Mouse (Mus musculus): ENCODE measurements around the gene Bola3. TPM values are rescaled to one million over a fixed set of nuclear protein-coding genes. Genes with fewer than 3 reads are reported as not detected.
"Not testable (repeated sequence)": the region's sequence is repeated elsewhere in the genome, so short reads cannot be mapped to it uniquely, and the experiment has no call there.

Bola3 gene
- polyA plus RNA-seq, 1 experiment from 2014 or later, result 117 TPM

DNA sequence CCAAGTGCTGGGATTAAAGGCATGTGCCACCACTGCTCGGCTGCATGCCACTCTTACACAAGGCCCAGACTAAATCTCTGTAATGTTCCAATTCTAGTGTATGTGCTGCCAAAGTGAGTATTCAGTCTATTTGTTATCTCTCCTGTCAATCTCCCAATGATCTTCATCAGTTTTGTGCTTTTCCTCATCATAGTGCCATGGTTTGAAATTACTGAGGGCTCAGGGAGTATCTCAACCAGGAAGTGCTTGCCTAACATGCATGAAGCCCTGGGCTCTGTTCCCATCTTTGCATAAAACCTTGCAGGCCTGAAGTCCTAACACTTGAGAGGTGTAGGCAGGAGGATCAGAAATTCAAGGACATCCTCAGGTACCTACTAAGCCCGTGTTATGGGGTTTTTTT is 26.2 kb upstream of the Bola3 start:
- H3K4me2 ChIP-seq (replicated peaks), result no peak overlapping the region
- H3K9ac ChIP-seq, result no peak overlapping the region
- H3K27me3 ChIP-seq, result no peaks in the 10 kb centered on the region
- no peak overlapping the region for H3K27ac ChIP-seq
- WGBS, result 63% methylated on average over 2 of the region's 2 CpGs
- ATAC-seq (ENCODE audit: low FRiP score, low read depth), result no peak
- H3K36me3 ChIP-seq, result no peaks in the 10 kb centered on the region
- no peak overlapping the region for H3K4me3 ChIP-seq
- no peaks in the 10 kb centered on the region for H3K9me3 ChIP-seq
- H3K4me1 ChIP-seq, result peaks cover 11% of the 10 kb centered on the region

- WGBS, result 66% methylated on average over 8 of the region's 8 CpGs
- peaks cover 12% of the 10 kb centered on the region for H3K4me1 ChIP-seq
- H3K27ac ChIP-seq, result no peak overlapping the region
- H3K36me3 ChIP-seq, result peaks cover under 1% of the 10 kb centered on the region; the same call in 1 of the 2 replicates
- H3K9me3 ChIP-seq, result no peaks in the 10 kb centered on the region
- no peak overlapping the region for H3K4me2 ChIP-seq (replicated peaks)
- no peak overlapping the region for H3K9ac ChIP-seq
- H3K27me3 ChIP-seq, result no peaks in the 10 kb centered on the region
- no peak overlapping the region for H3K4me3 ChIP-seq
- ATAC-seq (ENCODE audit: low FRiP score, low read depth), result no peak
Measured at GRCm38 (mm10) chr6:83323652-83324419, 25.1 kb upstream of the Bola3 start.

GRCm38 (mm10) chr6:83325525-83326393 is 23.2 kb upstream of the Bola3 start, which contains the start of the genes Mthfd2 and Mob1a:
Mthfd2 (minus strand) TSS chr6:83325908.
Mob1a (plus strand) TSS chr6:83326016.
- peak; percentile 98 for ATAC-seq (ENCODE audit: low FRiP score, low read depth)
- Histone ChIP-seq H3K9me3 (no peaks in the 10 kb centered on the region), H3K4me1 (peaks cover 12% of the 10 kb centered on the region), H3K4me2 (replicated peaks) (peak within 1 kb of the TSS; percentile 74), H3K9ac (peak within 1 kb of the TSS; percentile 77), H3K27ac (peak within 1 kb of the TSS; percentile 90), H3K4me3 (peak within 1 kb of the TSS; percentile 58), H3K36me3 (peaks cover 14% of the 10 kb centered on the region), H3K27me3 (no peaks in the 10 kb centered on the region)
- 2% methylated on average over 48 of the region's 65 CpGs for WGBS

DNA sequence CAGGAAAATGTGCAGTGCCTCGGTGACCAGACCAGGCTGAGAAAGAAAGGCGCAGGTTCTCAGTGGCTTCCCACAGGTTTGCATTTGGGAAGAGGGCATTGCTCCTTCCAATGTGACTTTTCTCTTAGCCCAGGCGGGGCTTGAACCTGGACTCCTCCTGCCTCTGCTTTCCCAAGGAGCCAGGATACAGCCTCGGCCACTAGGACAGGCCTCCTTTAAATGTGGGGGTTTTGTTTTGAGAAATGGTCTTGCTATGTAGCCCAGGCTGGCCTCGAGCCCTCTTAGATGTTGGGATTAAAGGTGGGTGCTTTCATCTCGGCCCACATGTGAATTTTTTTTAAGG is 22.6 kb upstream of the Bola3 start:
- Histone ChIP-seq H3K36me3 (peaks cover 20% of the 10 kb centered on the region), H3K4me2 (replicated peaks) (peak overlapping the region; percentile 74), H3K4me3 (peak overlapping the region; percentile 58), H3K27me3 (no peaks in the 10 kb centered on the region), H3K27ac (peak overlapping the region; percentile 90; the same call in 1 of the 2 replicates), H3K9ac (peak overlapping the region; percentile 77), H3K4me1 (peaks cover 12% of the 10 kb centered on the region), H3K9me3 (no peaks in the 10 kb centered on the region)
- 10% methylated on average over 6 of the region's 6 CpGs for WGBS
- ATAC-seq (ENCODE audit: low FRiP score, low read depth), result no peak; the same call in 1 of the 2 replicates

DNA sequence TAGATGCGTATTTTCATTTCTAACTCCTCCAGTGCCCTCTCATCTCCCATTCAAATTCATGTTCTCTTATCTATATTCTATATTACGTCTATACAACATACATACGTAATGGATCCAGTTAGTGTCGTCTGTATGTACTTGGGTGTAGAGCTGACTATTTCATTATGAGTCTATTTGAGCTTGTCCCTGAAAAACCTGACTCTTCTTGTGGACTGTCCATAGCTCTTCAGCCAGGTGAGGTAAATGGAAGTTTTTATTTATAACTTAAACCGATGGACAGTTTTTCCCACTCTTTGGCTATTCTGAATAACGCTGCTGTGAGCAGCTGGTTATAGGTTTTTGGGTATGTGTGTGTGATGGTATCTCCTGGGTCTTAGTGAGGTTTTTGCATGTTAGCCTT is 22.2 kb upstream of the Bola3 start:
- no peaks in the 10 kb centered on the region for H3K9me3 ChIP-seq
- H3K27ac ChIP-seq, result no peak overlapping the region
- H3K36me3 ChIP-seq, result peaks cover 24% of the 10 kb centered on the region
- ATAC-seq (ENCODE audit: low FRiP score, low read depth), result no peak
- no peaks in the 10 kb centered on the region for H3K27me3 ChIP-seq
- H3K4me3 ChIP-seq, result peak overlapping the region; percentile 58
- peaks cover 12% of the 10 kb centered on the region for H3K4me1 ChIP-seq
- H3K4me2 ChIP-seq (replicated peaks), result peak overlapping the region; percentile 74
- H3K9ac ChIP-seq, result peak overlapping the region; percentile 77
- WGBS, result 69% methylated on average over 6 of the region's 6 CpGs

GRCm38 (mm10) chr6:83327591-83328190 is 21.3 kb upstream of the Bola3 start:
- Histone ChIP-seq H3K9ac (no peak overlapping the region), H3K4me3 (no peak overlapping the region), H3K4me2 (replicated peaks) (peak overlapping the region; percentile 74; the same call in 1 of the 2 replicates), H3K27ac (no peak overlapping the region), H3K27me3 (no peaks in the 10 kb centered on the region), H3K4me1 (peaks cover 12% of the 10 kb centered on the region), H3K36me3 (peaks cover 32% of the 10 kb centered on the region), H3K9me3 (no peaks in the 10 kb centered on the region)
- no peak for ATAC-seq (ENCODE audit: low FRiP score, low read depth)
- 89% methylated on average over 3 of the region's 3 CpGs for whole genome bisulfite sequencing

DNA sequence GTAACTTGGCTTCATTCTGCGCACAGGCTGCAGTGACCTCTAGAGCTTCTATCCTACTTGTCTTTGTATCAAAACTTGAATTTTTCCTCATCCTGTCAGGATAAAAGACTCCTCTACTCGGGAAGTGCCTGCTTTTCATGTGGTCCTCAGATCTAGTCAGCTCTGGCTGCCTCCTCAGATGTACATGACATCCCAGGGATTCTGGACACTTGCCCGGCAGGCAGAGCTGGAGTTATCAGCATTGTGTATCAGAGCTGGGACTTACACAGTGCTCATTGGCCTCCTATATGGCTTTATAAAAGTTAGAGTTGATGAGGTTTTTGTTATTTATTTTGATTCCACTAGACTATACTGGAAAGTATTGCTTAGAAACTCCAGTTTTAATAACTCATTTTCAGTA is 7.6 kb upstream of the Bola3 start:
- H3K36me3 ChIP-seq, result peaks cover 58% of the 10 kb centered on the region
- WGBS, result 80% methylated on average over 3 of the region's 3 CpGs
- H3K27ac ChIP-seq, result no peak overlapping the region
- no peaks in the 10 kb centered on the region for H3K27me3 ChIP-seq
- no peak overlapping the region for H3K4me3 ChIP-seq
- H3K4me2 ChIP-seq (replicated peaks), result no peak overlapping the region
- no peak overlapping the region for H3K9ac ChIP-seq
- no peak for ATAC-seq (ENCODE audit: low FRiP score, low read depth)
- no peaks in the 10 kb centered on the region for H3K9me3 ChIP-seq
- H3K4me1 ChIP-seq, result no peaks in the 10 kb centered on the region

GRCm38 (mm10) chr6:83342957-83343356 is 6.0 kb upstream of the Bola3 start:
- Histone ChIP-seq H3K4me1 (no peaks in the 10 kb centered on the region), H3K36me3 (peaks cover 54% of the 10 kb centered on the region), H3K9ac (no peak overlapping the region), H3K27me3 (no peaks in the 10 kb centered on the region), H3K9me3 (no peaks in the 10 kb centered on the region), H3K4me2 (replicated peaks) (no peak overlapping the region), H3K4me3 (no peak overlapping the region), H3K27ac (no peak overlapping the region)
- 92% methylated on average over 2 of the region's 2 CpGs for WGBS
- ATAC-seq (ENCODE audit: low FRiP score, low read depth), result no peak

GRCm38 (mm10) chr6:83345285-83345684 is 3.7 kb upstream of the Bola3 start:
- not testable (repeated sequence) for H3K4me3 ChIP-seq; H3K27me3 ChIP-seq; H3K9ac ChIP-seq; H3K9me3 ChIP-seq; H3K27ac ChIP-seq; ATAC-seq (ENCODE audit: low FRiP score, low read depth); H3K4me2 ChIP-seq (replicated peaks)
- Histone ChIP-seq H3K36me3 (peaks cover 34% of the 10 kb centered on the region), H3K4me1 (peaks cover 12% of the 10 kb centered on the region)
- 93% methylated on average over 8 of the region's 8 CpGs for WGBS

GRCm38 (mm10) chr6:83347916-83348315 is 1.0 kb upstream of the Bola3 start:
- WGBS, result 71% methylated on average over 3 of the region's 3 CpGs
- no peak overlapping the region for H3K4me2 ChIP-seq (replicated peaks)
- H3K9me3 ChIP-seq, result no peaks in the 10 kb centered on the region
- H3K4me3 ChIP-seq, result no peak overlapping the region
- H3K4me1 ChIP-seq, result peaks cover 15% of the 10 kb centered on the region
- no peak overlapping the region for H3K27ac ChIP-seq
- H3K27me3 ChIP-seq, result no peaks in the 10 kb centered on the region
- ATAC-seq (ENCODE audit: low FRiP score, low read depth), result no peak
- H3K9ac ChIP-seq, result no peak overlapping the region
- H3K36me3 ChIP-seq, result peaks cover 11% of the 10 kb centered on the region

DNA sequence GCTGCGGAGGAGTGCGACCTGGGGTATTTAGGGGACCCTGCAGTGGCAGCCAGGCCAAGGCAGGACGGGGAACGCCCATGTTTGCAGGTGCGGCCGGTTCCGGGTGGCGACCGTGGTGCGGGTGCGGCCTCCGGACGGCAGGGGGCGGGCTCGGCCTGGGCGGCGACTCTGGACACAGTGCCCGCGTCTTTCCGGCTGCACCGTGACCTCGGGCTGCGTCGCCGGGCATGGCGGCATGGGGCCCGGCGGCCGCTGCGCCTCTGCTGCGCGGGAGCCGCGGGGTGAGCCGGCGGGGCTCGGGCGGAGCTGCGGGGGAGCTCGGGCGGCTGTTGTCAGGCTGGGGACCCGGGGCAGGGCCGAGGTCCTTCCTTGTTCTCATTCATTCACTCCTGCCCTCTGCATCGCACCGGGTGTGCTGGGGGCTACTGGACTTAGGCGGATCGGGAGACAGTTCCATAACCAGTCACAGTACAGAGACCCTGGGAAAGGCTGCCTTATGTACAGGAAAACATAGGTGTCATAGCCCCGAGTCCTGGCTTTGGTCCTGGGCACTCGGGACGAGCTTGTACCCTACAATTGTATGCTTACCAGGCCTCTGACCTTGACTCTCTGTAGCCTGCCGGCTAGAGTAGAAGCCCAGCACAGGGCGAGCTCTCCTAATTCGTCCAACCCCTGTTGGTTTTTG is 469 bp downstream of the Bola3 start:
- ATAC-seq (ENCODE audit: low FRiP score, low read depth), result peak; percentile 94
- whole genome bisulfite sequencing, result under 1% methylated on average over 53 of the region's 53 CpGs
- no peaks in the 10 kb centered on the region for H3K27me3 ChIP-seq

More for the DNA sequence above, 469 bp downstream of the Bola3 start:
- H3K4me1 ChIP-seq, result peaks cover 15% of the 10 kb centered on the region
- peaks cover 19% of the 10 kb centered on the region for H3K36me3 ChIP-seq
- H3K4me3 ChIP-seq, result peak overlapping the region; percentile 89
- peak overlapping the region; percentile 96 for H3K9ac ChIP-seq
- H3K4me2 ChIP-seq (replicated peaks), result peak overlapping the region; percentile 79
- H3K27ac ChIP-seq, result no peak overlapping the region
- H3K9me3 ChIP-seq, result no peaks in the 10 kb centered on the region

Measured in limb, embryonic 13.5 days (tissue).